Mouse (Mus musculus) limb, embryonic 11.5 days (tissue): Measurements from ENCODE around the gene Ggnbp2. TPM values are rescaled to one million over a fixed set of nuclear protein-coding genes. Genes with fewer than 3 reads are reported as not detected.

Experiments used
- ATAC-seq: fragments of 200-750 bp; cut with Nextera tagmentation; 2 replicates; pipeline ENCODE4 v1.8.0; 2017; ENCODE audit warnings: low read depth; ENCODE audit not compliant: insufficient number of reproducible peaks, low FRiP score, low TSS enrichment
- DNase-seq: peaks from one replicate; pipeline ENCODE4 v3.0.0-alpha.2; 2015; ENCODE audit warnings: low spot score
- H3K27ac ChIP-seq: fragments of 300-500 bp; sonication (generic); replicated peaks from 2 replicates; pipeline ENCODE4 v1.5.1; 2014; ENCODE audit warnings: low read depth, mild to moderate bottlenecking, low read length
- H3K27me3 ChIP-seq: fragments of 300-500 bp; sonication (generic); 2 replicates; pipeline ENCODE4 v1.6.1; 2014; ENCODE audit warnings: mild to moderate bottlenecking, low read length, mixed read lengths; ENCODE audit not compliant: control insufficient read depth, insufficient read depth
- H3K36me3 ChIP-seq: fragments of 300-500 bp; sonication (generic); 2 replicates; pipeline ENCODE4 v1.6.1; 2014; ENCODE audit warnings: mild to moderate bottlenecking, low read length, moderate library complexity, mixed read lengths; ENCODE audit not compliant: control insufficient read depth, insufficient read depth
- H3K4me1 ChIP-seq: fragments of 300-500 bp; sonication (generic); 2 replicates; pipeline ENCODE4 v1.6.1; 2014; ENCODE audit warnings: low read length, mixed read lengths; ENCODE audit not compliant: control insufficient read depth, insufficient read depth
- H3K4me2 ChIP-seq: fragments of 300-500 bp; sonication (generic); 2 replicates; pipeline ENCODE4 v1.6.1; 2014; ENCODE audit warnings: low read depth, mild to moderate bottlenecking, moderate library complexity; ENCODE audit not compliant: severe bottlenecking
- H3K4me3 ChIP-seq: fragments of 300-500 bp; sonication (generic); 2 replicates; pipeline ENCODE4 v1.5.1; 2014; ENCODE audit warnings: low read depth, low read length
- H3K9ac ChIP-seq: fragments of 300-500 bp; sonication (generic); 2 replicates; pipeline ENCODE4 v1.6.1; 2014; ENCODE audit warnings: mild to moderate bottlenecking, low read length
- H3K9me3 ChIP-seq: fragments of 300-500 bp; sonication (generic); 2 replicates; pipeline ENCODE4 v1.6.1; 2016; ENCODE audit warnings: low read length; ENCODE audit not compliant: control insufficient read depth
- WGBS: fragments of 180-500 bp; shearing (Covaris S2); extraction: QIAGEN DNeasy Blood & Tissue Kit; methylation state at CpG from one replicate; pipeline ENCODE4 v1.1.7; 2014; 5-methylcytosine and 5-hydroxymethylcytosine counted together
- polyA plus RNA-seq: library from polyadenylated mRNA; unstranded; fragments of >200 nt; fragmentation: Nextera tagmentation; extraction: Ambion mirVana; gene quantifications from 2 replicates; pipeline ENCODE4 v1.2.1, GENCODE M21; 2014

Gene Ggnbp2
- polyA plus RNA-seq, 1 experiment from 2014 or later = 69.3 TPM

- H3K4me2 ChIP-seq = no peak overlapping the region
- H3K4me3 ChIP-seq = no peak overlapping the region
- no peaks in the 10 kb centered on the region; the same call in 1 of the 2 replicates for H3K9me3 ChIP-seq
- no peaks in the 10 kb centered on the region for H3K36me3 ChIP-seq
- H3K4me1 ChIP-seq = no peaks in the 10 kb centered on the region
- DNase-seq = peak; percentile 92
- no peak overlapping the region for H3K27ac ChIP-seq
- no peak overlapping the region for H3K9ac ChIP-seq
- WGBS = 55% methylated on average over 13 of the region's 13 CpGs
- H3K27me3 ChIP-seq = no peaks in the 10 kb centered on the region
- ATAC-seq = no peak
Measured at GRCm38 (mm10) chr11:84813724-84814510, 56.7 kb downstream of the Ggnbp2 start.

- H3K9ac ChIP-seq = no peak overlapping the region
- 92% methylated on average over 4 of the region's 4 CpGs for WGBS
- H3K4me3 ChIP-seq = no peak overlapping the region
- H3K4me2 ChIP-seq = no peak overlapping the region
- H3K4me1 ChIP-seq = no peaks in the 10 kb centered on the region
- DNase-seq (no peak), ATAC-seq (no peak)
- no peaks in the 10 kb centered on the region for H3K9me3 ChIP-seq
- H3K27ac ChIP-seq = no peak overlapping the region
- no peaks in the 10 kb centered on the region for H3K36me3 ChIP-seq
- H3K27me3 ChIP-seq = no peaks in the 10 kb centered on the region
Measured at GRCm38 (mm10) chr11:84804373-84804772, 66.2 kb downstream of the Ggnbp2 start.

- no peak for ATAC-seq
- H3K9me3 ChIP-seq = no peaks in the 10 kb centered on the region
- 0 out of 2 replicates have a peak, but pooled peaks cover 3% of the 10 kb centered on the region for H3K4me1 ChIP-seq
- H3K9ac ChIP-seq = no peak overlapping the region
- H3K4me2 ChIP-seq = no peak overlapping the region
- H3K27me3 ChIP-seq = no peaks in the 10 kb centered on the region
- DNase-seq = peak; percentile 94
- WGBS = 22% methylated on average over 21 of the region's 21 CpGs
- no peak overlapping the region for H3K4me3 ChIP-seq
- no peaks in the 10 kb centered on the region for H3K36me3 ChIP-seq
- H3K27ac ChIP-seq = no peak overlapping the region
Measured at GRCm38 (mm10) chr11:84797627-84798353, 72.8 kb downstream of the Ggnbp2 start.

GRCm38 (mm10) chr11:84797026-84797425, 73.6 kb downstream of the Ggnbp2 start:
- Histone ChIP-seq H3K27ac (no peak overlapping the region), H3K27me3 (no peaks in the 10 kb centered on the region), H3K9me3 (no peaks in the 10 kb centered on the region), H3K9ac (no peak overlapping the region), H3K36me3 (no peaks in the 10 kb centered on the region), H3K4me2 (no peak overlapping the region), H3K4me1 (0 out of 2 replicates have a peak, but pooled peaks cover 3% of the 10 kb centered on the region), H3K4me3 (no peak overlapping the region)
- ATAC-seq (no peak), DNase-seq (no peak)
- 38% methylated on average over 10 of the region's 10 CpGs for WGBS

GRCm38 (mm10) chr11:84794496-84795113, 76.0 kb downstream of the Ggnbp2 start:
- Histone ChIP-seq H3K9me3 (no peaks in the 10 kb centered on the region), H3K27ac (no peak overlapping the region), H3K4me2 (no peak overlapping the region), H3K36me3 (no peaks in the 10 kb centered on the region), H3K4me3 (no peak overlapping the region), H3K27me3 (no peaks in the 10 kb centered on the region), H3K4me1 (0 out of 2 replicates have a peak, but pooled peaks cover 6% of the 10 kb centered on the region), H3K9ac (0 out of 2 replicates have a peak overlapping the region, but pooled peaks have one; percentile 7)
- WGBS = 11% methylated on average over 17 of the region's 17 CpGs
- ATAC-seq = peak; percentile 77
- peak; percentile 91 for DNase-seq

GRCm38 (mm10) chr11:84793545-84793944, 77.1 kb downstream of the Ggnbp2 start:
- Histone ChIP-seq H3K4me3 (no peak overlapping the region), H3K27ac (no peak overlapping the region), H3K9me3 (no peaks in the 10 kb centered on the region), H3K4me1 (0 out of 2 replicates have a peak, but pooled peaks cover 6% of the 10 kb centered on the region), H3K36me3 (no peaks in the 10 kb centered on the region), H3K4me2 (no peak overlapping the region), H3K9ac (no peak overlapping the region), H3K27me3 (no peaks in the 10 kb centered on the region)
- ATAC-seq = no peak
- DNase-seq = no peak

GRCm38 (mm10) chr11:84790383-84790782, 80.2 kb downstream of the Ggnbp2 start:
- no peak for DNase-seq
- no peak overlapping the region for H3K27ac ChIP-seq
- 66% methylated on average over 6 of the region's 6 CpGs for WGBS
- H3K9me3 ChIP-seq = no peaks in the 10 kb centered on the region
- no peak overlapping the region for H3K4me3 ChIP-seq
- H3K4me2 ChIP-seq = no peak overlapping the region
- H3K4me1 ChIP-seq = 0 out of 2 replicates have a peak, but pooled peaks cover 3% of the 10 kb centered on the region
- no peaks in the 10 kb centered on the region for H3K27me3 ChIP-seq
- no peaks in the 10 kb centered on the region for H3K36me3 ChIP-seq
- ATAC-seq = no peak
- no peak overlapping the region for H3K9ac ChIP-seq
